In genomic region chr5:111553471-111554382, GRCm38 (mm10) we compare ENCODE assay signal across 8 mouse cellular contexts.
A peak's percentile ranks its signal among the peaks of the same experiment; 100 is the strongest.
DNase-seq lines count a peak whose midpoint lies in the region; ATAC-seq and TF ChIP-seq lines count a peak whose summit lies in the region.
"Had no signal": no experiment of that assay in that cellular context is flagged by ENCODE, and none has a peak within 500 bp of the region (broad histone marks: within the 10 kb centered on the region; RNA-seq: fewer than 3 reads in every experiment).

No protein-coding gene starts in this region.

- no peak for ATAC-seq in forebrain, postnatal 0 days
- ATAC-seq in kidney, embryonic 16.5 days (ENCODE audit: low FRiP score, low TSS enrichment): no peak

- H3K27ac ChIP-seq in layer of hippocampus, adult 2 months: no peak overlapping the region; the same call in 1 of the 2 replicates
- no peak overlapping the region for H3K27ac ChIP-seq in forebrain, postnatal 0 days (ENCODE audit: low read depth, low read length)
- no peak overlapping the region for H3K27ac ChIP-seq in kidney, embryonic 16.5 days (ENCODE audit: low read length)

- no peak for TF ChIP-seq POLR2A in brain, embryonic 14.5 days (IDR thresholded peaks at IDR 0.05; ENCODE audit: borderline replicate concordance, extremely low read depth, insufficient read depth, insufficient read length, poor library complexity, severe bottlenecking)

- no peaks in the 10 kb centered on the region for H3K27me3 ChIP-seq in forebrain, postnatal 0 days (ENCODE audit: insufficient read depth, low read length)
- peaks cover 30% of the 10 kb centered on the region for H3K27me3 ChIP-seq in kidney, embryonic 16.5 days (ENCODE audit: insufficient read depth, low read length)

- no peak overlapping the region for H3K9ac ChIP-seq in forebrain, postnatal 0 days
- H3K9ac ChIP-seq in kidney, embryonic 16.5 days (replicated peaks; ENCODE audit: low read length): no peak overlapping the region

- no peaks in the 10 kb centered on the region for H3K36me3 ChIP-seq in forebrain, postnatal 0 days (ENCODE audit: insufficient read depth)
- H3K36me3 ChIP-seq in kidney, embryonic 16.5 days (ENCODE audit: insufficient read depth, low read length): no peaks in the 10 kb centered on the region

- H3K4me3 ChIP-seq in layer of hippocampus, adult 2 months: no peak overlapping the region
- no peak overlapping the region for H3K4me3 ChIP-seq in forebrain, postnatal 0 days (ENCODE audit: low read depth, low read length)
- H3K4me3 ChIP-seq in kidney, embryonic 16.5 days (ENCODE audit: low read length): no peak overlapping the region

- no peak for DNase-seq in layer of hippocampus, adult 2 months (ENCODE audit: low spot score in 2 of 2)
- no peak for DNase-seq in layer of hippocampus, postnatal 36 days
- DNase-seq in brain, embryonic 14.5 days (ENCODE audit: low read depth): peak; percentile 39
- no peak for DNase-seq in forebrain, postnatal 0 days
- peak; percentile 54 for DNase-seq in naive thymus-derived CD4-positive, alpha-beta T cell, adult 2 months (ENCODE audit: low read depth)
- no peak for DNase-seq in cerebellum, postnatal 10 days
- DNase-seq: layer of hippocampus, adult 9-11 months had no signal

- H3K4me2 ChIP-seq in forebrain, postnatal 0 days (ENCODE audit: low read depth): no peak overlapping the region
- no peak overlapping the region for H3K4me2 ChIP-seq in kidney, embryonic 16.5 days (replicated peaks; ENCODE audit: low read depth, low read length)

- peak; percentile 63 for TF ChIP-seq CTCF in layer of hippocampus, adult 2 months (conservative IDR thresholded peaks at IDR 0.05)
- no peak for TF ChIP-seq CTCF in brain, embryonic 14.5 days (IDR thresholded peaks at IDR 0.05; ENCODE audit: borderline replicate concordance, extremely low read depth, insufficient read depth, insufficient read length)
- TF ChIP-seq CTCF in forebrain, postnatal 0 days (IDR thresholded peaks at IDR 0.05; ENCODE audit: low read depth): peak; percentile 25; the same call in 1 of the 2 replicates

- H3K4me1 ChIP-seq in forebrain, postnatal 0 days (ENCODE audit: insufficient read depth): peaks cover 7% of the 10 kb centered on the region
- H3K4me1 ChIP-seq in kidney, embryonic 16.5 days (ENCODE audit: insufficient read depth, low read length): peaks cover 22% of the 10 kb centered on the region

- WGBS in forebrain, postnatal 0 days: 67% methylated on average over 16 of the region's 16 CpGs
- WGBS in kidney, embryonic 16.5 days: 73% methylated on average over 16 of the region's 16 CpGs

- H3K9me3 ChIP-seq in forebrain, postnatal 0 days (ENCODE audit: low read length): no peaks in the 10 kb centered on the region
- no peaks in the 10 kb centered on the region for H3K9me3 ChIP-seq in kidney, embryonic 16.5 days (ENCODE audit: low read length)

Comparison
In these comparisons a context has a peak if more than half of its experiments do, and no peak if none do; other contexts are left out.
1. DNase-seq: peak in brain, embryonic 14.5 days (single experiment) and naive thymus-derived CD4-positive, alpha-beta T cell, adult 2 months (single experiment); none in layer of hippocampus, adult 2 months (0 of 2), layer of hippocampus, postnatal 36 days (0 of 2), forebrain, postnatal 0 days (single experiment) and cerebellum, postnatal 10 days (0 of 2).